7 mouse cellular contexts compared by ENCODE assay signal in genomic region chr2:71540611-71541417, GRCm38 (mm10). TPM values are rescaled to one million over a fixed set of nuclear protein-coding genes. Genes with fewer than 3 reads are reported as not detected.
DNase-seq lines count a peak whose midpoint lies in the region; ATAC-seq and TF ChIP-seq lines count a peak whose summit lies in the region.

No protein-coding gene starts in this region.

- H3K4me1 ChIP-seq in thymus, adult 2 months (replicated peaks; ENCODE audit: control insufficient read depth, insufficient read depth, low read length): peaks cover 7% of the 10 kb centered on the region
- H3K4me1 ChIP-seq in forebrain, embryonic 12.5 days: peaks cover 49% of the 10 kb centered on the region
- H3K4me1 ChIP-seq in limb, embryonic 15.5 days: peaks cover 60% of the 10 kb centered on the region

- ATAC-seq in forebrain, embryonic 12.5 days (ENCODE audit: low FRiP score): no peak; the same call in 1 of the 2 replicates
- ATAC-seq in limb, embryonic 15.5 days (ENCODE audit: insufficient number of reproducible peaks, low FRiP score, low TSS enrichment, low read depth): no peak

- peak overlapping the region; percentile 89 for H3K4me2 ChIP-seq in forebrain, embryonic 12.5 days
- peak overlapping the region; percentile 46 for H3K4me2 ChIP-seq in limb, embryonic 15.5 days

- peaks cover 59% of the 10 kb centered on the region for H3K27me3 ChIP-seq in thymus, adult 2 months (ENCODE audit: control insufficient read depth, insufficient read depth, low read length)
- peaks cover 87% of the 10 kb centered on the region for H3K27me3 ChIP-seq in forebrain, embryonic 12.5 days
- H3K27me3 ChIP-seq in limb, embryonic 15.5 days: peaks cover 94% of the 10 kb centered on the region

- no peaks in the 10 kb centered on the region for H3K36me3 ChIP-seq in thymus, adult 2 months (ENCODE audit: control insufficient read depth, insufficient read depth, low read length)
- 0 out of 2 replicates have a peak, but pooled peaks cover 4% of the 10 kb centered on the region for H3K36me3 ChIP-seq in forebrain, embryonic 12.5 days (replicated peaks)
- H3K36me3 ChIP-seq in limb, embryonic 15.5 days: no peaks in the 10 kb centered on the region

- WGBS in thymus, adult 2 months: 4% methylated on average over 48 of the region's 48 CpGs
- under 1% methylated on average over 47 of the region's 48 CpGs for WGBS in forebrain, embryonic 12.5 days
- WGBS in limb, embryonic 15.5 days: under 1% methylated on average over 48 of the region's 48 CpGs

- TF ChIP-seq CTCF in thymus, adult 2 months (IDR thresholded peaks at IDR 0.05; ENCODE audit: borderline replicate concordance, control insufficient read depth, extremely low read depth, insufficient read depth, low read length, poor library complexity): no peak

- no peak for TF ChIP-seq POLR2A in thymus, adult 2 months (IDR thresholded peaks at IDR 0.05; ENCODE audit: control insufficient read depth, extremely low read depth, insufficient read depth, low read length, poor library complexity)

- H3K27ac ChIP-seq in thymus, adult 2 months (ENCODE audit: control insufficient read depth, insufficient read depth, low read length): no peak overlapping the region
- peak overlapping the region; percentile 92 for H3K27ac ChIP-seq in forebrain, embryonic 12.5 days
- H3K27ac ChIP-seq in limb, embryonic 15.5 days: no peak overlapping the region

- H3K9me3 ChIP-seq in forebrain, embryonic 12.5 days: no peaks in the 10 kb centered on the region
- H3K9me3 ChIP-seq in limb, embryonic 15.5 days: no peaks in the 10 kb centered on the region

- H3K4me3 ChIP-seq in thymus, adult 2 months (ENCODE audit: control insufficient read depth, insufficient read depth, low read length): no peak overlapping the region; the same call in 1 of the 2 replicates
- H3K4me3 ChIP-seq in forebrain, embryonic 12.5 days (replicated peaks): peak overlapping the region; percentile 67
- H3K4me3 ChIP-seq in limb, embryonic 15.5 days: peak overlapping the region; percentile 13

- peak; percentile 5 for DNase-seq in thymus, adult 2 months
- DNase-seq in thymus, adult 18-20 months: no peak
- DNase-seq in ovary, postnatal 10 days (ENCODE audit: low spot score): no peak
- DNase-seq in gastrocnemius, adult 18-20 months (ENCODE audit: low spot score): no peak
- no peak for DNase-seq in frontal cortex, postnatal 10 days (ENCODE audit: low spot score in 2 of 2)

- H3K9ac ChIP-seq in forebrain, embryonic 12.5 days: peak overlapping the region; percentile 56
- H3K9ac ChIP-seq in limb, embryonic 15.5 days: no peak overlapping the region

RNA-seq across cellular contexts. Expression of gene Dlx2, which starts 5.7 kb away (rescaled TPM):
- polyA plus RNA-seq in thymus, adult 2 months (2012; rRNA removed): 0.12 and 0.17 TPM in 2 replicates
- 85.9 and 133 TPM in 2 replicates for polyA plus RNA-seq in forebrain, embryonic 12.5 days (2016; fragmentation: Nextera tagmentation; extraction: Ambion mirVana)
- 3.5 and 3.6 TPM in 2 replicates for polyA plus RNA-seq in limb, embryonic 15.5 days (2015; fragmentation: Nextera tagmentation; extraction: Ambion mirVana)
- total RNA-seq in gastrocnemius, adult 18-20 months (2021): not detected

RNA-seq across cellular contexts. Expression of gene Dlx1, which starts 12.9 kb away (rescaled TPM):
- polyA plus RNA-seq in thymus, adult 2 months (2012; rRNA removed): 0.78 and 0.99 TPM in 2 replicates
- polyA plus RNA-seq in forebrain, embryonic 12.5 days (2016; fragmentation: Nextera tagmentation; extraction: Ambion mirVana): 207 and 300 TPM in 2 replicates
- 3.9 and 4.4 TPM in 2 replicates for polyA plus RNA-seq in limb, embryonic 15.5 days (2015; fragmentation: Nextera tagmentation; extraction: Ambion mirVana)
- not detected for total RNA-seq in gastrocnemius, adult 18-20 months (2021)

Comparison
In these comparisons a context has a peak if more than half of its experiments do, and no peak if none do; other contexts are left out.
1. RNA of gene Dlx2, which starts 5.7 kb away (polyA plus RNA-seq): 85.9 to 133 TPM in forebrain, embryonic 12.5 days; 3.5 to 3.6 TPM in limb, embryonic 15.5 days and 0.12 to 0.17 TPM in thymus, adult 2 months; every median in the first group is over 10 times any median in the second.
2. RNA of gene Dlx1, which starts 12.9 kb away (polyA plus RNA-seq): 207 to 300 TPM in forebrain, embryonic 12.5 days; 3.9 to 4.4 TPM in limb, embryonic 15.5 days and 0.78 to 0.99 TPM in thymus, adult 2 months; every median in the first group is over 10 times any median in the second.